Mouse (Mus musculus) left cerebral cortex, adult 6 months (tissue): ENCODE results near the gene Ppif. TPM values are rescaled to one million over a fixed set of nuclear protein-coding genes. Genes with fewer than 3 reads are reported as not detected.

ENCODE experiments used
- long read RNA-seq, 2 experiments: library from polyadenylated mRNA; unstranded; transcript quantifications; one replicate each; pipeline ENCODE4 v2.0.0; 2019 to 2020
- polyA plus RNA-seq: library from polyadenylated mRNA; unstranded; fragments of <200 nt; fragmentation: Nextera tagmentation; gene quantifications from 2 replicates; pipeline ENCODE4 v1.2.3, GENCODE M21; 2021

Ppif gene
- polyA plus RNA-seq, result 36.2 and 48.9 TPM in 2 replicates
- long read RNA-seq, experiment 1, transcript Ppif-201 (6 exons, 1,549 nt), result major isoform, 189 of 219 reads
- long read RNA-seq, experiment 1, partial matches to known transcripts, result 8 of 219 reads
- long read RNA-seq, experiment 1, other reads (novel, unspliced or antisense), result 19 of 219 reads
- long read RNA-seq, experiment 2, transcript Ppif-201 (6 exons, 1,549 nt), result major isoform, 49 of 57 reads
- long read RNA-seq, experiment 2, partial matches to known transcripts, result 6 of 57 reads
- long read RNA-seq, experiment 2, other reads (novel, unspliced or antisense), result 2 of 57 reads

DNA sequence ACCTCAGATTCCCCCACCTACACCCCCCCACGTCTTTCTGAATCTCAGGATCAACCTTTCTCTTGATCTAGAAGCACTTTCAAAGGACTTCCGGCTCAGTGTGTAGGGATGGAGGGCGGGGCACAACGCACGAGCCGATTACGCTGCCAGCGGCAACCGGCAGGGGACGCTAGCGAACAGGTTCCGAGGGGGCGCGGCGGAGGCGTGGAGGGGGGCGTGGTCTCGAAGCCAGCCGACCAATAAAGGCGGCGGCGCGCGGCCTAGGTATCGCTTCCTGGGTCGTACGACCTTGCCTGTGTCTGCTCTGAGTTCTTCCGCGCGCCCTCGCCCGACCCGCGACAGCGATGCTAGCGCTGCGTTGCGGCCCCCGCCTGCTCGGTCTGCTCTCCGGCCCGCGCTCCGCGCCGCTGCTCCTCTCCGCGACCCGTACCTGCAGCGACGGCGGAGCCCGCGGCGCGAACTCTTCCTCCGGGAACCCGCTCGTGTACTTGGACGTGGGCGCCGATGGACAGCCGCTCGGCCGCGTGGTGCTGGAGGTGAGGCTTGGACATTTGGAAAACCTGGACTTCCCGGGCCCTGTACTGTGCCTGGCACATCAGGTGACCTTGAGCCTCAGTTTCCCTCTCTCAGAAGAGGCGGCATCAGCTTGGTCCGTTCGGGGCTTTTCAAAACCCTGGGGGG lies at the start of gene Ppif:
Gene Ppif, plus strand, starts transcription at position 267 of the 681 bp plus-strand sequence.

Other genes starting within 250 kb of the Ppif start
- gene Zmiz1, start 235.0 kb upstream of the Ppif start, polyA plus RNA-seq, result 12.7 and 25.3 TPM in 2 replicates
- gene Zcchc24, start 74.9 kb downstream of the Ppif start, polyA plus RNA-seq, result 11.4 and 16.1 TPM in 2 replicates
- 4.9 and 16.9 TPM in 2 replicates for gene Anxa11, start 148.0 kb downstream of the Ppif start, polyA plus RNA-seq
- gene Plac9a, start 208.9 kb downstream of the Ppif start, polyA plus RNA-seq, result 0.72 and 1.8 TPM in 2 replicates
- gene Tmem254a, start 233.5 kb downstream of the Ppif start, polyA plus RNA-seq, result 5.0 and 10.0 TPM in 2 replicates
- gene Cphx1, start 244.2 kb downstream of the Ppif start, polyA plus RNA-seq, result not detected in 2 replicates